Mouse (Mus musculus): Measurements from ENCODE around the gene Dusp5. TPM values are rescaled to one million over a fixed set of nuclear protein-coding genes. Genes with fewer than 3 reads are reported as not detected.

Dusp5 gene
- polyA plus RNA-seq, 1 experiment from 2014 or later, result 2.9 TPM

GRCm38 (mm10) chr19:53528131-53528621 lies 733 bp upstream of the Dusp5 start:
- Histone ChIP-seq H3K27me3 (ENCODE audit: control insufficient read depth, insufficient read depth, low read length) (peaks cover 23% of the 10 kb centered on the region), H3K36me3 (ENCODE audit: control insufficient read depth, insufficient read depth, low read length) (no peaks in the 10 kb centered on the region), H3K4me3 (ENCODE audit: low read depth, low read length) (peak overlapping the region; percentile 44), H3K9me3 (ENCODE audit: control insufficient read depth, low read length) (no peaks in the 10 kb centered on the region), H3K4me2 (peak overlapping the region; percentile 73), H3K27ac (ENCODE audit: low read depth, low read length) (no peak overlapping the region), H3K9ac (ENCODE audit: low read length) (peak overlapping the region; percentile 51), H3K4me1 (ENCODE audit: control insufficient read depth, insufficient read depth, low read length) (peaks cover 21% of the 10 kb centered on the region)
- ATAC-seq (ENCODE audit: low FRiP score) (peak; percentile 52), DNase-seq (ENCODE audit: low spot score, missing footprints) (peak; percentile 91)
- 1% methylated on average over 13 of the region's 13 CpGs for WGBS

- Histone ChIP-seq H3K27ac (ENCODE audit: low read depth, low read length) (no peak overlapping the region), H3K4me2 (peak overlapping the region; percentile 73), H3K36me3 (ENCODE audit: control insufficient read depth, insufficient read depth, low read length) (no peaks in the 10 kb centered on the region), H3K4me3 (ENCODE audit: low read depth, low read length) (peak overlapping the region; percentile 44), H3K9ac (ENCODE audit: low read length) (peak overlapping the region; percentile 35), H3K27me3 (ENCODE audit: control insufficient read depth, insufficient read depth, low read length) (peaks cover 23% of the 10 kb centered on the region), H3K4me1 (ENCODE audit: control insufficient read depth, insufficient read depth, low read length) (peaks cover 21% of the 10 kb centered on the region), H3K9me3 (ENCODE audit: control insufficient read depth, low read length) (no peaks in the 10 kb centered on the region)
- DNase-seq (ENCODE audit: low spot score, missing footprints) (peak; percentile 89), ATAC-seq (ENCODE audit: low FRiP score) (no peak; the same call in 1 of the 2 replicates)
- under 1% methylated on average over 33 of the region's 36 CpGs for WGBS
These were observed 471 bp downstream of the Dusp5 start for GRCm38 (mm10) chr19:53529455-53529704.

GRCm38 (mm10) chr19:53529705-53530562 lies 1.0 kb downstream of the Dusp5 start:
- peaks cover 21% of the 10 kb centered on the region for H3K4me1 ChIP-seq (ENCODE audit: control insufficient read depth, insufficient read depth, low read length)

GRCm38 (mm10) chr19:53531416-53531815 lies 2.5 kb downstream of the Dusp5 start:
- Histone ChIP-seq H3K27me3 (ENCODE audit: control insufficient read depth, insufficient read depth, low read length) (peaks cover 23% of the 10 kb centered on the region), H3K9me3 (ENCODE audit: control insufficient read depth, low read length) (no peaks in the 10 kb centered on the region), H3K36me3 (ENCODE audit: control insufficient read depth, insufficient read depth, low read length) (no peaks in the 10 kb centered on the region), H3K4me2 (no peak overlapping the region), H3K4me1 (ENCODE audit: control insufficient read depth, insufficient read depth, low read length) (peaks cover 21% of the 10 kb centered on the region), H3K4me3 (ENCODE audit: low read depth, low read length) (no peak overlapping the region), H3K27ac (ENCODE audit: low read depth, low read length) (no peak overlapping the region), H3K9ac (ENCODE audit: low read length) (no peak overlapping the region)
- no peak for ATAC-seq (ENCODE audit: low FRiP score)
- 37% methylated on average over 10 of the region's 10 CpGs for WGBS
- no peak for DNase-seq (ENCODE audit: low spot score, missing footprints)

More at GRCm38 (mm10) chr19:53529705-53530562, 1.0 kb downstream of the Dusp5 start:
- peak; percentile 94 for DNase-seq (ENCODE audit: low spot score, missing footprints)
- Histone ChIP-seq H3K4me3 (ENCODE audit: low read depth, low read length) (peak overlapping the region; percentile 44), H3K9ac (ENCODE audit: low read length) (peak overlapping the region; percentile 35), H3K27me3 (ENCODE audit: control insufficient read depth, insufficient read depth, low read length) (peaks cover 23% of the 10 kb centered on the region), H3K9me3 (ENCODE audit: control insufficient read depth, low read length) (no peaks in the 10 kb centered on the region), H3K4me2 (peak overlapping the region; percentile 73), H3K36me3 (ENCODE audit: control insufficient read depth, insufficient read depth, low read length) (no peaks in the 10 kb centered on the region), H3K27ac (ENCODE audit: low read depth, low read length) (no peak overlapping the region)
- 1% methylated on average over 31 of the region's 31 CpGs for WGBS
- ATAC-seq (ENCODE audit: low FRiP score), result peak; percentile 11

GRCm38 (mm10) chr19:53532021-53532420 lies 3.1 kb downstream of the Dusp5 start:
- Histone ChIP-seq H3K27me3 (ENCODE audit: control insufficient read depth, insufficient read depth, low read length) (peaks cover 17% of the 10 kb centered on the region), H3K9ac (ENCODE audit: low read length) (no peak overlapping the region), H3K4me1 (ENCODE audit: control insufficient read depth, insufficient read depth, low read length) (peaks cover 21% of the 10 kb centered on the region), H3K36me3 (ENCODE audit: control insufficient read depth, insufficient read depth, low read length) (no peaks in the 10 kb centered on the region), H3K4me3 (ENCODE audit: low read depth, low read length) (no peak overlapping the region), H3K9me3 (ENCODE audit: control insufficient read depth, low read length) (no peaks in the 10 kb centered on the region), H3K4me2 (no peak overlapping the region), H3K27ac (ENCODE audit: low read depth, low read length) (no peak overlapping the region)
- WGBS, result 37% methylated on average over 6 of the region's 6 CpGs
- no peak for ATAC-seq (ENCODE audit: low FRiP score)
- DNase-seq (ENCODE audit: low spot score, missing footprints), result no peak

GRCm38 (mm10) chr19:53532676-53533075 lies 3.8 kb downstream of the Dusp5 start:
- Histone ChIP-seq H3K9me3 (ENCODE audit: control insufficient read depth, low read length) (no peaks in the 10 kb centered on the region), H3K27ac (ENCODE audit: low read depth, low read length) (no peak overlapping the region), H3K27me3 (ENCODE audit: control insufficient read depth, insufficient read depth, low read length) (peaks cover 16% of the 10 kb centered on the region), H3K4me2 (no peak overlapping the region), H3K4me3 (ENCODE audit: low read depth, low read length) (no peak overlapping the region), H3K36me3 (ENCODE audit: control insufficient read depth, insufficient read depth, low read length) (no peaks in the 10 kb centered on the region), H3K4me1 (ENCODE audit: control insufficient read depth, insufficient read depth, low read length) (peaks cover 18% of the 10 kb centered on the region), H3K9ac (ENCODE audit: low read length) (no peak overlapping the region)
- no peak for DNase-seq (ENCODE audit: low spot score, missing footprints)
- ATAC-seq (ENCODE audit: low FRiP score), result no peak
- WGBS, result 81% methylated on average over 6 of the region's 6 CpGs

GRCm38 (mm10) chr19:53533236-53533635 lies 4.3 kb downstream of the Dusp5 start:
- ATAC-seq (ENCODE audit: low FRiP score), result no peak
- H3K4me3 ChIP-seq (ENCODE audit: low read depth, low read length), result no peak overlapping the region
- H3K9me3 ChIP-seq (ENCODE audit: control insufficient read depth, low read length), result no peaks in the 10 kb centered on the region
- no peak overlapping the region for H3K4me2 ChIP-seq
- DNase-seq (ENCODE audit: low spot score, missing footprints), result no peak
- H3K36me3 ChIP-seq (ENCODE audit: control insufficient read depth, insufficient read depth, low read length), result no peaks in the 10 kb centered on the region
- H3K4me1 ChIP-seq (ENCODE audit: control insufficient read depth, insufficient read depth, low read length), result peaks cover 12% of the 10 kb centered on the region
- H3K9ac ChIP-seq (ENCODE audit: low read length), result no peak overlapping the region
- H3K27me3 ChIP-seq (ENCODE audit: control insufficient read depth, insufficient read depth, low read length), result peaks cover 16% of the 10 kb centered on the region
- WGBS, result 85% methylated on average over 7 of the region's 7 CpGs
- H3K27ac ChIP-seq (ENCODE audit: low read depth, low read length), result no peak overlapping the region

- no peak overlapping the region for H3K4me2 ChIP-seq
- no peaks in the 10 kb centered on the region for H3K9me3 ChIP-seq (ENCODE audit: control insufficient read depth, low read length)
- DNase-seq (ENCODE audit: low spot score, missing footprints), result no peak
- H3K27me3 ChIP-seq (ENCODE audit: control insufficient read depth, insufficient read depth, low read length), result peaks cover 16% of the 10 kb centered on the region
- no peak overlapping the region for H3K4me3 ChIP-seq (ENCODE audit: low read depth, low read length)
- no peak overlapping the region for H3K9ac ChIP-seq (ENCODE audit: low read length)
- peaks cover 11% of the 10 kb centered on the region for H3K4me1 ChIP-seq (ENCODE audit: control insufficient read depth, insufficient read depth, low read length)
- 93% methylated on average over 15 of the region's 15 CpGs for WGBS
- no peaks in the 10 kb centered on the region for H3K36me3 ChIP-seq (ENCODE audit: control insufficient read depth, insufficient read depth, low read length)
- no peak for ATAC-seq (ENCODE audit: low FRiP score)
- no peak overlapping the region for H3K27ac ChIP-seq (ENCODE audit: low read depth, low read length)
These were observed 5.1 kb downstream of the Dusp5 start for GRCm38 (mm10) chr19:53533810-53534601.

Measured in midbrain, embryonic 11.5 days (tissue).